Mouse (Mus musculus) CH12.LX (cell line): ENCODE results near the gene Gstm3. TPM values are rescaled to one million over a fixed set of nuclear protein-coding genes. Genes with fewer than 3 reads are reported as not detected.

Source experiments
- DNase-seq: peaks from one replicate; pipeline ENCODE4 v3.0.0-alpha.2; 2013; ENCODE audit errors: extremely low read depth
- H3K27ac ChIP-seq: 2 replicates; pipeline ENCODE4 v1.5.1; 2012; ENCODE audit warnings: low read depth, mild to moderate bottlenecking, control low read depth, moderate library complexity; ENCODE audit not compliant: insufficient read depth
- H3K27me3 ChIP-seq: replicated peaks from 2 replicates; pipeline ENCODE3; 2012; ENCODE audit warnings: inconsistent platforms
- H3K36me3 ChIP-seq, 2 experiments: replicated peaks in 1 of 2; 2 replicates each; pipeline versions ENCODE3 to v1.6.1; 2012; ENCODE audit warnings: inconsistent platforms in 1 of 2, low read length in 1 of 2, mild to moderate bottlenecking in 1 of 2, mixed read lengths in 1 of 2, moderate library complexity in 1 of 2; ENCODE audit not compliant: control insufficient read depth in 1 of 2, insufficient read depth in 1 of 2
- H3K4me1 ChIP-seq, 2 experiments: 2 replicates each; pipeline ENCODE4 v1.6.1; 2012; ENCODE audit warnings: inconsistent platforms in 1 of 2, moderate library complexity in 1 of 2; ENCODE audit not compliant: insufficient read depth in 2 of 2, control insufficient read depth in 1 of 2
- H3K4me2 ChIP-seq: 2 replicates; pipeline ENCODE4 v1.6.1; 2012; ENCODE audit warnings: low read depth, mild to moderate bottlenecking, control low read depth; ENCODE audit not compliant: poor library complexity, insufficient read depth, severe bottlenecking
- H3K4me3 ChIP-seq, 3 experiments: fragments of 150-350 bp in 1 of 3; sonication (generic) in 1 of 3; replicated peaks in 1 of 3; 2 replicates each; pipeline versions ENCODE3 to v1.5.1; 2011 to 2012; ENCODE audit warnings: low read depth in 2 of 3, low read length in 2 of 3, mild to moderate bottlenecking in 2 of 3, moderate library complexity in 2 of 3, control low read depth in 1 of 3, improper control_type of control experiment in 1 of 3, inconsistent platforms in 1 of 3, mixed read lengths in 1 of 3; ENCODE audit not compliant: poor library complexity in 1 of 3
- H3K79me2 ChIP-seq: replicated peaks from 2 replicates; pipeline ENCODE4 v1.6.1; 2012; ENCODE audit warnings: mild to moderate bottlenecking, moderate library complexity; ENCODE audit not compliant: control insufficient read depth, poor library complexity, insufficient read depth, severe bottlenecking; ENCODE audit errors: extremely low read depth
- H3K9ac ChIP-seq: 2 replicates; pipeline ENCODE4 v1.6.1; 2012; ENCODE audit warnings: low read depth, mild to moderate bottlenecking, control low read depth, moderate library complexity; ENCODE audit not compliant: insufficient read depth
- H3K9me3 ChIP-seq: replicated peaks from 2 replicates; pipeline ENCODE3; 2012; ENCODE audit warnings: low read length, inconsistent platforms, mixed read lengths
- BHLHE40 ChIP-seq: IDR thresholded peaks from 2 replicates; pipeline ENCODE4 v1.6.1; 2011; ENCODE audit warnings: mild to moderate bottlenecking, low read depth, low read length, improper control_type of control experiment
- CHD1 ChIP-seq: IDR thresholded peaks from 2 replicates; pipeline ENCODE4 v1.6.1; 2012; ENCODE audit warnings: low read depth, low read length, improper control_type of control experiment, inconsistent platforms
- CHD2 ChIP-seq: IDR thresholded peaks from 2 replicates; pipeline ENCODE4 v1.6.1; 2011; ENCODE audit warnings: low read length, improper control_type of control experiment
- CTCF ChIP-seq, 2 experiments: IDR thresholded peaks in 1 of 2; conservative IDR thresholded peaks in 1 of 2; 2 replicates each; pipeline ENCODE4 v1.5.1; 2011 to 2012; ENCODE audit warnings: low read depth in 2 of 2, low read length in 2 of 2, improper control_type of control experiment in 1 of 2, inconsistent platforms in 1 of 2, mild to moderate bottlenecking in 1 of 2, moderate library complexity in 1 of 2
- E2F4 ChIP-seq: IDR thresholded peaks from 2 replicates; pipeline ENCODE4 v1.6.1; 2011; ENCODE audit warnings: low read depth, low read length, improper control_type of control experiment; ENCODE audit not compliant: insufficient replicate concordance
- ELF1 ChIP-seq: IDR thresholded peaks from 2 replicates; pipeline ENCODE4 v1.6.1; 2014; ENCODE audit warnings: low read depth, mild to moderate bottlenecking, inconsistent platforms, low read length, improper control_type of control experiment
- EP300 ChIP-seq: IDR thresholded peaks from 2 replicates; pipeline ENCODE4 v1.6.1; 2011; ENCODE audit warnings: low read length, improper control_type of control experiment
- ETS1 ChIP-seq: conservative IDR thresholded peaks from 2 replicates; pipeline ENCODE4 v1.6.1; 2012; ENCODE audit warnings: low read depth, mild to moderate bottlenecking, inconsistent platforms, low read length, improper control_type of control experiment, moderate library complexity
- GABPA ChIP-seq: IDR thresholded peaks from 2 replicates; pipeline ENCODE4 v1.6.1; 2012; ENCODE audit warnings: low read depth, low read length, improper control_type of control experiment, inconsistent platforms; ENCODE audit not compliant: insufficient replicate concordance
- HCFC1 ChIP-seq: IDR thresholded peaks from 2 replicates; pipeline ENCODE4 v1.6.1; 2012; ENCODE audit warnings: low read depth, mild to moderate bottlenecking, inconsistent platforms, low read length, improper control_type of control experiment
- IRF4 ChIP-seq: IDR thresholded peaks from 2 replicates; pipeline ENCODE4 v1.6.1; 2014; ENCODE audit warnings: low read depth, mild to moderate bottlenecking, inconsistent platforms, low read length, improper control_type of control experiment
- JUN ChIP-seq: IDR thresholded peaks from 2 replicates; pipeline ENCODE4 v1.6.1; 2011; ENCODE audit warnings: low read depth, mild to moderate bottlenecking, low read length, improper control_type of control experiment, moderate library complexity; ENCODE audit not compliant: insufficient read depth
- JUND ChIP-seq: conservative IDR thresholded peaks from 2 replicates; pipeline ENCODE4 v1.6.1; 2011; ENCODE audit warnings: low read depth, low read length, improper control_type of control experiment
- KAT2A ChIP-seq: IDR thresholded peaks from 2 replicates; pipeline ENCODE4 v1.6.1; 2012; ENCODE audit warnings: low read length, improper control_type of control experiment, inconsistent platforms; ENCODE audit not compliant: insufficient replicate concordance
- MXI1 ChIP-seq: IDR thresholded peaks from 2 replicates; pipeline ENCODE4 v1.6.1; 2011; ENCODE audit warnings: mild to moderate bottlenecking, low read depth, low read length, improper control_type of control experiment
- MYC ChIP-seq: IDR thresholded peaks from 2 replicates; pipeline ENCODE4 v1.6.1; 2011; ENCODE audit warnings: low read depth, mild to moderate bottlenecking, improper control_type of control experiment, low read length
- NELFE ChIP-seq: IDR thresholded peaks from 2 replicates; pipeline ENCODE4 v1.6.1; 2011; ENCODE audit warnings: low read depth, low read length, improper control_type of control experiment
- PAX5 ChIP-seq: IDR thresholded peaks from 2 replicates; pipeline ENCODE4 v1.6.1; 2012; ENCODE audit warnings: low read length, inconsistent platforms, mixed read lengths
- POLR2A ChIP-seq: IDR thresholded peaks from 2 replicates; pipeline ENCODE4 v1.6.1; 2011; ENCODE audit warnings: low read depth, mild to moderate bottlenecking, improper control_type of control experiment, low read length
- POLR2AphosphoS2 ChIP-seq: IDR thresholded peaks from 2 replicates; pipeline ENCODE4 v1.6.1; 2011; ENCODE audit warnings: low read depth, low read length, improper control_type of control experiment
- RCOR1 ChIP-seq: conservative IDR thresholded peaks from 2 replicates; pipeline ENCODE4 v1.6.1; 2012; ENCODE audit warnings: low read depth, mild to moderate bottlenecking, inconsistent platforms, low read length, improper control_type of control experiment
- SIN3A ChIP-seq: IDR thresholded peaks from 2 replicates; pipeline ENCODE4 v1.6.1; 2012; ENCODE audit warnings: low read length, improper control_type of control experiment, inconsistent platforms
- TBP ChIP-seq: conservative IDR thresholded peaks from 2 replicates; pipeline ENCODE4 v1.6.1; 2011; ENCODE audit warnings: low read depth, low read length, improper control_type of control experiment
- TCF12 ChIP-seq: IDR thresholded peaks from 2 replicates; pipeline ENCODE4 v1.6.1; 2014; ENCODE audit warnings: low read depth, mild to moderate bottlenecking, inconsistent platforms, low read length, improper control_type of control experiment
- USF2 ChIP-seq: conservative IDR thresholded peaks from 2 replicates; pipeline ENCODE4 v1.6.1; 2011; ENCODE audit warnings: low read depth, low read length, improper control_type of control experiment
- ZC3H11A ChIP-seq: IDR thresholded peaks from 2 replicates; pipeline ENCODE4 v1.6.1; 2012; ENCODE audit warnings: low read depth, mild to moderate bottlenecking, inconsistent platforms, low read length, improper control_type of control experiment
- ZKSCAN1 ChIP-seq: IDR thresholded peaks from 2 replicates; pipeline ENCODE4 v1.6.1; 2012; ENCODE audit warnings: low read depth, inconsistent platforms, low read length, improper control_type of control experiment, borderline replicate concordance
- ZNF384 ChIP-seq: IDR thresholded peaks from 2 replicates; pipeline ENCODE4 v1.6.1; 2012; ENCODE audit warnings: low read depth, low read length, improper control_type of control experiment, inconsistent platforms
- dilution Hi-C: fragments of 300-500 bp; cut with MboI; formaldehyde crosslinking; loops from 2 replicates; pipeline ENCODE4 v1.14.3; 2020; ENCODE audit warnings: low sequenced_read_pairs; ENCODE audit not compliant: extremely low pct_unique_long_range_greater_than_20kb, extremely low pct_ligation_motif_present
- in situ Hi-C: fragments of 300-500 bp; cut with MboI; formaldehyde crosslinking; loops from 3 replicates; pipeline ENCODE4 v1.14.3; 2019; ENCODE audit warnings: low sequenced_read_pairs, low pct_ligation_motif_present, low pct_unique_long_range_greater_than_20kb, mixed read lengths
- polyA plus RNA-seq: library from polyadenylated mRNA; unstranded; fragments of >175 nt; gene quantifications from 2 replicates; pipeline ENCODE4 v1.2.1, GENCODE M21; 2012; ENCODE audit warnings: low read depth; ENCODE audit not compliant: insufficient read length
- total RNA-seq, 2 experiments: library from RNA; depleted of rRNA; stranded (reverse); fragments of 300-350 nt in 1 of 2; fragments of >200 nt in 1 of 2; gene quantifications; 2 replicates each; pipeline ENCODE4 v1.2.3; 2012 to 2014

The Gstm3 gene
- total and polyA plus RNA-seq, 3 experiments = not detected

- Histone ChIP-seq H3K27ac (no peak overlapping the region), H3K79me2 (no peaks in the 10 kb centered on the region), H3K4me3 (no peak overlapping the region), H3K9ac (no peak overlapping the region), H3K27me3 (no peaks in the 10 kb centered on the region), H3K4me2 (no peak overlapping the region), H3K36me3 (no peaks in the 10 kb centered on the region), H3K9me3 (no peaks in the 10 kb centered on the region), H3K4me1 (peaks cover 0 to 13% of the 10 kb centered on the region in 2 experiments; a peak in 2 of 4 replicates)
- TF ChIP-seq NELFE (no peak), BHLHE40 (no peak), POLR2AphosphoS2 (no peak), ELF1 (no peak)
- DNase-seq = no peak
- dilution Hi-C loops (no loop called here), in situ Hi-C loops (no loop called here)
These were observed 42.5 kb upstream of the Gstm3 start for GRCm38 (mm10) chr3:108011558-108011957.

- H3K36me3 ChIP-seq = no peaks in the 10 kb centered on the region
- no peak overlapping the region for H3K4me3 ChIP-seq
- H3K4me2 ChIP-seq = no peak overlapping the region
- no peaks in the 10 kb centered on the region for H3K79me2 ChIP-seq
- in situ Hi-C loops (no loop called here), dilution Hi-C loops (no loop called here)
- no peak for DNase-seq
- H3K27ac ChIP-seq = no peak overlapping the region
- TF ChIP-seq NELFE = no peak
- no peak for TF ChIP-seq EP300
- TF ChIP-seq TCF12 = no peak
- TF ChIP-seq USF2 = no peak
- TF ChIP-seq ZC3H11A = no peak
- no peak for TF ChIP-seq ELF1
- TF ChIP-seq CHD2 = no peak
- TF ChIP-seq JUND = no peak
- TF ChIP-seq IRF4 = no peak
- TF ChIP-seq BHLHE40 = no peak
- no peak for TF ChIP-seq GABPA
- H3K9me3 ChIP-seq = no peaks in the 10 kb centered on the region
- H3K4me1 ChIP-seq = peaks cover 0 to 13% of the 10 kb centered on the region in 2 experiments; a peak in 2 of 4 replicates
- H3K27me3 ChIP-seq = no peaks in the 10 kb centered on the region
- no peak overlapping the region for H3K9ac ChIP-seq
These were observed 41.2 kb upstream of the Gstm3 start for GRCm38 (mm10) chr3:108010286-108010685.

DNA sequence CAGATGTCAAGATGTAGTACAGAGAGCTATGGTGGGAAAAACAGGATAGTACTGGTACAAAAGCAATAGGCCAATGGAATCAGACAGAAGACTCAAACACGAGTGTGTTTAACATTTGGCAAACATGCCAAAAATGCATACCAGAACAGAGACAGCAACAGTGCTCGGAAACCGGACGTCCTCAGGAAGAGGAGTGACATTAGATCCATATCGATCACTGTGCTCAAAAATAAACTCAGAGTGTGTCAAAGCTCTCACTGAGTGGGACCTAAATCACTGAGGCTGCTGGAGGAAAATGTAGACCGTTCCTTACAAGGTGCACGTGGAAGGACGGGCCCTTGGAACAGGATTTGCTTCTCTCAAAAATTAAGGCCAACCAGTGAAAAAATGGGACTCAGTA lies 32.9 kb upstream of the Gstm3 start:
- peaks cover 0 to 9% of the 10 kb centered on the region in 2 experiments; a peak in 1 of 4 replicates for H3K4me1 ChIP-seq
- dilution Hi-C loops = no loop called here
- no peaks in the 10 kb centered on the region for H3K36me3 ChIP-seq
- H3K27ac ChIP-seq = no peak overlapping the region
- no peak overlapping the region for H3K4me3 ChIP-seq
- in situ Hi-C loops = no loop called here
- DNase-seq = no peak
- H3K27me3 ChIP-seq = no peaks in the 10 kb centered on the region
- no peak overlapping the region for H3K4me2 ChIP-seq
- no peak overlapping the region for H3K9ac ChIP-seq
- no peaks in the 10 kb centered on the region for H3K9me3 ChIP-seq
- H3K79me2 ChIP-seq = no peaks in the 10 kb centered on the region
- TF ChIP-seq MYC (no peak), HCFC1 (no peak), JUN (no peak), TCF12 (no peak), ZNF384 (no peak), ETS1 (no peak), ZKSCAN1 (no peak), KAT2A (no peak), SIN3A (no peak), MXI1 (no peak), TBP (no peak), PAX5 (no peak), POLR2A (no peak), E2F4 (no peak), CHD1 (no peak), RCOR1 (no peak), CTCF (conservative IDR thresholded peaks at IDR 0.05 in 1 of 2, IDR thresholded peaks at IDR 0.05 in 1 of 2; ENCODE audit: low read depth in 2 of 2, low read length in 2 of 2) (no peak)
